Mouse (Mus musculus) embryonic facial prominence, embryonic 10.5 days (tissue): ENCODE data around the gene Fan1. TPM values are rescaled to one million over a fixed set of nuclear protein-coding genes. Genes with fewer than 3 reads are reported as not detected.

Experiments used
- DNase-seq: peaks from one replicate; pipeline ENCODE4 v3.0.0-alpha.2; 2017; ENCODE audit warnings: low spot score
- H3K27ac ChIP-seq: fragments of 300-500 bp; sonication (generic); replicated peaks from 2 replicates; pipeline ENCODE4 v1.5.1; 2016; ENCODE audit warnings: mild to moderate bottlenecking
- H3K27me3 ChIP-seq: fragments of 300-500 bp; sonication (generic); replicated peaks from 2 replicates; pipeline ENCODE4 v1.6.1; 2016; ENCODE audit warnings: low read depth, mild to moderate bottlenecking; ENCODE audit not compliant: poor library complexity, severe bottlenecking
- H3K36me3 ChIP-seq: fragments of 300-500 bp; sonication (generic); replicated peaks from 2 replicates; pipeline ENCODE4 v1.6.1; 2016; ENCODE audit warnings: mild to moderate bottlenecking, moderate library complexity
- H3K4me1 ChIP-seq: fragments of 300-500 bp; sonication (generic); 2 replicates; pipeline ENCODE4 v1.6.1; 2016
- H3K4me3 ChIP-seq: fragments of 300-500 bp; sonication (generic); 2 replicates; pipeline ENCODE4 v1.5.1; 2016; ENCODE audit warnings: mild to moderate bottlenecking, moderate library complexity
- H3K9me3 ChIP-seq: fragments of 300-500 bp; sonication (generic); 2 replicates; pipeline ENCODE4 v1.6.1; 2016; ENCODE audit warnings: mild to moderate bottlenecking
- WGBS: fragments of 180-500 bp; shearing (Covaris S2); methylation state at CpG from one replicate; pipeline ENCODE4 v1.1.7; 2016; 5-methylcytosine and 5-hydroxymethylcytosine counted together
- polyA plus RNA-seq: library from polyadenylated mRNA; unstranded; fragments of >200 nt; fragmentation: Nextera tagmentation; extraction: Ambion mirVana; gene quantifications from 2 replicates; pipeline ENCODE4 v1.2.1, GENCODE M21; 2016

The Fan1 gene
- polyA plus RNA-seq, 1 experiment from 2014 or later, result 9.4 TPM

GRCm38 (mm10) chr7:64359943-64360585 is 13.8 kb downstream of the Fan1 start:
- Histone ChIP-seq H3K27ac (no peak overlapping the region), H3K4me1 (no peaks in the 10 kb centered on the region), H3K4me3 (no peak overlapping the region), H3K27me3 (no peaks in the 10 kb centered on the region), H3K9me3 (no peaks in the 10 kb centered on the region), H3K36me3 (peaks cover 91% of the 10 kb centered on the region)
- no peak for DNase-seq
- WGBS, result 79% methylated on average over 20 of the region's 20 CpGs

GRCm38 (mm10) chr7:64358666-64359065 is 15.2 kb downstream of the Fan1 start:
- Histone ChIP-seq H3K27ac (no peak overlapping the region), H3K4me1 (no peaks in the 10 kb centered on the region), H3K4me3 (no peak overlapping the region), H3K27me3 (no peaks in the 10 kb centered on the region), H3K9me3 (no peaks in the 10 kb centered on the region), H3K36me3 (peaks cover 87% of the 10 kb centered on the region)
- WGBS, result 86% methylated on average over 6 of the region's 6 CpGs
- no peak for DNase-seq

DNA sequence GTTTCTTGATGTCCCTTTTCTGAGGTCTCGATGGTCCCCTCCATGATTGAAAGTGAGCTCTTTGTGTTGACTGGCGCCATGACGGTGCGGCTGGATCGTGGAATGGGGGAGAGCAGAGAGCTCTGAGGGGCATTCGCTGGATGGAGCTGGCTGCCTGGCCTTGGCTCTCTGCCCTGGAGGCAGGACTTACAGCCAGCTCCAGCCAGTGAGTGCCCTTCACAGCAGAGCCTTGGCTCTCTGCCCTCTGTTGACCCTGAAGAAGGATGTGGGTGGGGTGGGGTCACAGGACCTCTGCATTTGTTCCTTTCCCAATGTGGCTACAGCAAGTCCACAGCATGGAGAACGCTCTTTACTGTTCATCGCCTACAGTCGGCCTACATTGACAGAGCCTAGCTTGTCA is 16.5 kb downstream of the Fan1 start:
- no peaks in the 10 kb centered on the region for H3K27me3 ChIP-seq
- no peak for DNase-seq
- 86% methylated on average over 9 of the region's 9 CpGs for whole genome bisulfite sequencing
- no peaks in the 10 kb centered on the region for H3K9me3 ChIP-seq
- H3K4me1 ChIP-seq, result no peaks in the 10 kb centered on the region
- H3K27ac ChIP-seq, result no peak overlapping the region
- H3K36me3 ChIP-seq, result peaks cover 87% of the 10 kb centered on the region
- H3K4me3 ChIP-seq, result no peak overlapping the region

DNA sequence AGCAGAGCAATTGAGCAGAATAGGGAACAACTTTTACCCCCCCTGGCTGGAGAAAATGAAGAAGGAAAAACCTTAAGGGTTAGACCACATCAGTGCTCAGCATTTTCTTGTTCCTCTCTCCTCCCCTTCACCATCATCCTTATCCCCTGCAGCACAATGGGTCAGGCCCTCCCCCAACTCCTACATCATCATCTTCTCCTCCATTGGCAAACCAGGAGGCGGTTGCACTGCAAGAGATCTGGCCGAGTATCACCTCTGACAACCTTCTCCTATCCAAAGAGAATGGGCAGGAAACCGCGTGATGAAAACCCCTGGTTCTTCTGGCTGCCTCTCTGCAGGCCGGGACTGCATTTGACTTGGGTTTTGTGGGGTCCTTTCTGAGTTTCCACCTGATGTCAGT is 17.2 kb downstream of the Fan1 start:
- H3K36me3 ChIP-seq, result peaks cover 85% of the 10 kb centered on the region

GRCm38 (mm10) chr7:64354206-64354605 is 19.7 kb downstream of the Fan1 start:
- DNase-seq, result no peak
- no peaks in the 10 kb centered on the region for H3K4me1 ChIP-seq
- no peaks in the 10 kb centered on the region for H3K27me3 ChIP-seq
- H3K36me3 ChIP-seq, result peaks cover 74% of the 10 kb centered on the region
- no peak overlapping the region for H3K4me3 ChIP-seq
- H3K27ac ChIP-seq, result no peak overlapping the region
- 68% methylated on average over 14 of the region's 14 CpGs for WGBS
- H3K9me3 ChIP-seq, result no peaks in the 10 kb centered on the region

More for the DNA sequence above, 17.2 kb downstream of the Fan1 start:
- no peak for DNase-seq
- H3K4me3 ChIP-seq, result no peak overlapping the region
- no peaks in the 10 kb centered on the region for H3K4me1 ChIP-seq
- H3K27me3 ChIP-seq, result no peaks in the 10 kb centered on the region
- H3K9me3 ChIP-seq, result no peaks in the 10 kb centered on the region
- 93% methylated on average over 5 of the region's 5 CpGs for WGBS
- H3K27ac ChIP-seq, result no peak overlapping the region

DNA sequence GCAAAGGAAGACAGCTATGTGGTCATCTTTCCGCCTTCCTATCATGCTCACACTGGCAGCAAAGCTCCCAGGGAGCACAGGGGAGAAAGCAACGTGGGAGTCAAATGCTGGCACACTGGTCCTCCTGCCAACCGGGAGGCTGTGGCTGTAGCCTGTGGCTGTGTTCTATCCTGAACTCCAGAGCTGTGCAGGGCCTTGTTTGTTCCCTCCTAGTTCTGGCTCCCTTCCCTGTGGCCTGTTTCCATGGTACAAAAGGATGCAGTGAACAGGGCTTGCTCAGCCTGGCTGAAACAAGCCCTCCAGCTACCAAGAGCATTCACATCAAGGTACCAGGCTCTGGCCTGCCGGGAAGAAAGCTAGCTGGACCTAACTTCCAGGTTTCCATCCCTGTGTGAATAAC is 22.8 kb downstream of the Fan1 start:
- no peak overlapping the region for H3K27ac ChIP-seq
- DNase-seq, result no peak
- H3K4me1 ChIP-seq, result no peaks in the 10 kb centered on the region
- no peaks in the 10 kb centered on the region for H3K27me3 ChIP-seq
- H3K4me3 ChIP-seq, result no peak overlapping the region
- no peaks in the 10 kb centered on the region for H3K9me3 ChIP-seq
- H3K36me3 ChIP-seq, result peaks cover 75% of the 10 kb centered on the region
- WGBS, result 81% methylated on average over 4 of the region's 4 CpGs

GRCm38 (mm10) chr7:64349147-64349861 is 24.6 kb downstream of the Fan1 start:
- WGBS, result 90% methylated on average over 15 of the region's 15 CpGs
- no peak for DNase-seq
- no peaks in the 10 kb centered on the region for H3K4me1 ChIP-seq
- no peaks in the 10 kb centered on the region for H3K9me3 ChIP-seq
- H3K27me3 ChIP-seq, result no peaks in the 10 kb centered on the region
- no peak overlapping the region for H3K27ac ChIP-seq
- peaks cover 74% of the 10 kb centered on the region for H3K36me3 ChIP-seq
- no peak overlapping the region for H3K4me3 ChIP-seq

DNA sequence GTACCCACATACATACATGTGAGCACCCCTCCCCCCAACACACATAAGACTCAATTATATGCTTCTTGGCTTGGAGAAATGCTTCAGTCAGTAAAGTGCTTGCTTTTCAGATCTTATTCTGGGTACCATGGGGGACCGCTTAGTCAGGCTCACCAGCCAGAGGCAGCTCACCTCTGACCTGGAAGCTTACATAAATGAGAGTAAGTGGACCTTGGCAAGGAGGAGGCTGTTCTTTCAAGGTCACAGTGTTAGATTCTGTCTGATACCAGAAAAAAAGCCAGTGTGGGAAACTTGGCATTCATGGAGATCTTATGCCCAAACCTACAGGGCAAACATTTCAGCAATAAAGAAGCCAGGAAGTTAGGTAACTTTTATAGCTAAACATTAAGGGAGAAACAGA is 26.1 kb downstream of the Fan1 start:
- no peak overlapping the region for H3K27ac ChIP-seq
- DNase-seq, result no peak
- peaks cover 59% of the 10 kb centered on the region for H3K36me3 ChIP-seq
- no peaks in the 10 kb centered on the region for H3K4me1 ChIP-seq
- no peak overlapping the region for H3K4me3 ChIP-seq
- H3K9me3 ChIP-seq, result no peaks in the 10 kb centered on the region
- H3K27me3 ChIP-seq, result no peaks in the 10 kb centered on the region
- WGBS, result 82% methylated on average over 1 of the region's 1 CpGs

- DNase-seq, result no peak
- no peak overlapping the region for H3K27ac ChIP-seq
- H3K27me3 ChIP-seq, result no peaks in the 10 kb centered on the region
- WGBS, result 92% methylated on average over 1 of the region's 1 CpGs
- H3K9me3 ChIP-seq, result no peaks in the 10 kb centered on the region
- no peaks in the 10 kb centered on the region for H3K4me1 ChIP-seq
- H3K36me3 ChIP-seq, result peaks cover 72% of the 10 kb centered on the region
- no peak overlapping the region for H3K4me3 ChIP-seq
These were observed 41.2 kb downstream of the Fan1 start for GRCm38 (mm10) chr7:64332686-64333085.

DNA sequence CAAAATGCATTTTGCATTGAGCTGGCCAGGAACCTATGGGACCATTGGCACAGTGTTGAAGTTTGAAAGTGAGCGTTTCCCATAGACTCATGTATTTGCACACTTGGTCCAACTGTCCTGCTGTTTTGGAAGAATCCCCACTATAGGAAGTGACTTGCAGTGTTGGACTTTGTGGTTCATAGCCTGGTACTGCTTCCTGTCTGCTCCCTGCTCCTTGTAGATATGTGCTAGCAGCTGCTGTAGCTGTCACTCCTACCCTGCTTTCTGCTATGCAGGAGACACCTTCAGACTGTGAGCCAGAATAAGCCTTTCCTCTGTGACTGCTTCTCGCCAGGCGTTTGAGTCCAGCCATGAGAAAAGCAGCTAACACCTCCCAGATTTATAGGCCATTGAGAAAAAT is 42.6 kb downstream of the Fan1 start:
- H3K27ac ChIP-seq, result no peak overlapping the region
- no peaks in the 10 kb centered on the region for H3K27me3 ChIP-seq
- H3K4me1 ChIP-seq, result no peaks in the 10 kb centered on the region
- no peaks in the 10 kb centered on the region for H3K9me3 ChIP-seq
- 93% methylated on average over 3 of the region's 3 CpGs for WGBS
- H3K4me3 ChIP-seq, result no peak overlapping the region
- DNase-seq, result no peak
- H3K36me3 ChIP-seq, result peaks cover 66% of the 10 kb centered on the region

DNA sequence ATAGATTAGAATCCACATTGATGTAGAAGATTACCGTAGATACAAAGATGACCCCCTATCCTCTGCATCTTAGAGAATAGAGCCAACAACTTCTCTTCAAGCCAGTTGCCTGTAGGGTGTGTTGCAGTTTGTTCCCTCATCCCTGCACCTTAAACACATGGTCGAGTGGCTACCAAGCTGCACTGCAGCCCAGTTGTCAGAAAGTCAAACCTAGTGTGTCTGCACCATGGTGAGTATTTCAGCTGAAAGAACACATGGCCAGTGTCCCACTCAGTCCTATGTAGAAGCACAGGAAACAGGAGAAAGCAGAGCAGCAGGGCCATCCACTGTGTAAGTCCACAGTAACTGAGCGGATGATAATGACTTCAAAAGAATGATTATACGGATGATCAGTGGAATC is 46.4 kb downstream of the Fan1 start:
- no peak overlapping the region for H3K4me3 ChIP-seq
- H3K4me1 ChIP-seq, result no peaks in the 10 kb centered on the region
- WGBS, result 89% methylated on average over 4 of the region's 4 CpGs
- H3K9me3 ChIP-seq, result no peaks in the 10 kb centered on the region
- no peak overlapping the region for H3K27ac ChIP-seq
- peaks cover 38% of the 10 kb centered on the region for H3K36me3 ChIP-seq
- no peak for DNase-seq
- no peaks in the 10 kb centered on the region for H3K27me3 ChIP-seq

DNA sequence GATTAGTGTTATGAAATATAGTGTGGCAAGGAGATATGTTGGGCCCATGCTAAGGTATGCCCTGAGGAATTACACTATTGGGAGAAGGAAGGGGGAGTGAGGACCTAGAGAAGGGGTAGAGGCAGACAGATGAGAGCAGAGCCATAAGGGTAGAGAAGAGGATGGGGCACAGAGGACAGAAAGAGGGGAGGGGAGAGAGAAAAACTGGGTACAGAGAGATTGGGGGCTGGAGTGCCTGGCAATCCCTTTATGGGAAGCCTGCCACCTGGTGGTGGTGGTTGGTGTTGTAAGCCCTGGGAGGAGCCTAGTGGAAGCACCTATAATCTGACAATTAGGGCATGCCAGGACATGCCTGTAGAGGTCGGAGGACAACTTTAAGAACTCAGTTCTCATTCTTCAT is 47.0 kb downstream of the Fan1 start:
- Histone ChIP-seq H3K27ac (no peak overlapping the region), H3K9me3 (no peaks in the 10 kb centered on the region), H3K36me3 (peaks cover 42% of the 10 kb centered on the region), H3K27me3 (no peaks in the 10 kb centered on the region), H3K4me1 (no peaks in the 10 kb centered on the region), H3K4me3 (no peak overlapping the region)
- peak; percentile 81 for DNase-seq
- WGBS, result 19% methylated on average over 1 of the region's 1 CpGs

DNA sequence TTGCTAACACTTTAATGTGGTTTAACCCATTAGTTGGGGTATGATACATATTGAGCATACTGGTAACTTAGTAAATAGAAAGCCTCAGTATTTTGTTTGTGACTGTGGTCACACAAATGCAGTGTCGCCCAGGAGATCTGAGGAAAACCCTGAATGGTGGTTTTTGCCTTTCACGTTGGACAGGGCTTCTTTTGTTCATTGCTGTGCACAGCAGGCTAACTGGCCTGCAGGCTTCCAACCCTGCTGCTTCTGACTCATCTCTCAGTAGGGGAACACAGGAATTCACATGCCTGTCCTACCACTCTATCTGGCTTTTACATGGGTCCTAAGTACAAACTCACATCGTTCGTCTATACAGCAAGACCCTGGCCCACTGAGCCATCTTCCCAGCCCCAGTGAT is 52.2 kb downstream of the Fan1 start:
- peaks cover 59% of the 10 kb centered on the region for H3K36me3 ChIP-seq
- no peaks in the 10 kb centered on the region for H3K27me3 ChIP-seq
- H3K4me3 ChIP-seq, result no peak overlapping the region
- H3K4me1 ChIP-seq, result no peaks in the 10 kb centered on the region
- no peaks in the 10 kb centered on the region for H3K9me3 ChIP-seq
- DNase-seq, result no peak
- no peak overlapping the region for H3K27ac ChIP-seq
- 59% methylated on average over 4 of the region's 4 CpGs for WGBS
